26 mouse cellular contexts compared by ENCODE assay signal in genomic region chr3:37552244-37552643, GRCm38 (mm10).
DNase-seq lines count a peak whose midpoint lies in the region; ATAC-seq lines count a peak whose summit lies in the region.
"Had no signal": no experiment of that assay in that cellular context is flagged by ENCODE, and none has a peak within 500 bp of the region (broad histone marks: within the 10 kb centered on the region; RNA-seq: fewer than 3 reads in every experiment).

No protein-coding gene starts in this region.

- peaks cover 94% of the 10 kb centered on the region for H3K4me1 ChIP-seq in erythroblast, embryonic 14.5 days (ENCODE audit: control insufficient read depth)
- H3K4me1 ChIP-seq in liver, embryonic 13.5 days (replicated peaks) = peaks cover 87% of the 10 kb centered on the region
- peaks cover 56% of the 10 kb centered on the region for H3K4me1 ChIP-seq in liver, embryonic 16.5 days (ENCODE audit: control insufficient read depth, low read depth, low read length)
- no peaks in the 10 kb centered on the region for H3K4me1 ChIP-seq in forebrain, embryonic 13.5 days

- peak overlapping the region; percentile 30 for H3K4me2 ChIP-seq in liver, embryonic 13.5 days
- H3K4me2 ChIP-seq in liver, embryonic 16.5 days (ENCODE audit: low read depth, low read length) = peak overlapping the region; percentile 30; the same call in 1 of the 2 replicates
- no peak overlapping the region for H3K4me2 ChIP-seq in forebrain, embryonic 13.5 days
- H3K4me2 ChIP-seq: embryonic facial prominence, embryonic 13.5 days; heart, embryonic 13.5 days; hindbrain, embryonic 14.5 days had no signal

- H3K27ac ChIP-seq in liver, embryonic 13.5 days = peak overlapping the region; percentile 97
- peak overlapping the region; percentile 83 for H3K27ac ChIP-seq in liver, embryonic 16.5 days (ENCODE audit: low read length)
- H3K27ac ChIP-seq in forebrain, embryonic 13.5 days = no peak overlapping the region
- H3K27ac ChIP-seq: embryonic facial prominence, embryonic 10.5 days; embryonic facial prominence, embryonic 13.5 days; heart, adult 2 months; heart, embryonic 10.5 days; heart, embryonic 13.5 days; hindbrain, embryonic 14.5 days; hindbrain, postnatal 0 days had no signal

- no peak for DNase-seq in liver, embryonic 13.5 days
- no peak for DNase-seq in layer of hippocampus, adult 9-10 months (ENCODE audit: low spot score)
- DNase-seq: adrenal gland, postnatal 10 days; cerebellum, adult 11-12 months; cerebellum, adult 8-10 months; cerebellum, postnatal 10 days; cerebellum, postnatal 36 days; embryo, embryonic 11 days; gastrocnemius, postnatal 10 days; gastrocnemius, postnatal 36 days; heart, adult 2 months; heart, postnatal 14 days; heart, postnatal 4 days had no signal

- WGBS in liver, embryonic 13.5 days (ENCODE audit: insufficient replicate concordance) = 25% methylated on average over 3 of the region's 3 CpGs
- WGBS in liver, embryonic 16.5 days (ENCODE audit: insufficient replicate concordance) = 24% methylated on average over 3 of the region's 3 CpGs
- WGBS in forebrain, embryonic 13.5 days = 78% methylated on average over 3 of the region's 3 CpGs

- ATAC-seq in erythroblast, adult 5-6 weeks (replicated peaks; ENCODE audit: low FRiP score, poor library complexity, severe bottlenecking) = no peak
- ATAC-seq in liver, embryonic 13.5 days (ENCODE audit: low read depth) = peak; percentile 52
- ATAC-seq in liver, embryonic 16.5 days (ENCODE audit: low read depth) = peak; percentile 33
- ATAC-seq in forebrain, embryonic 13.5 days = no peak
- no peak for ATAC-seq in megakaryocyte, adult 5-6 weeks (ENCODE audit: poor library complexity, severe bottlenecking)
- ATAC-seq: forebrain, embryonic 16.5 days; hindbrain, postnatal 0 days; Patski had no signal

- no peaks in the 10 kb centered on the region for H3K27me3 ChIP-seq in erythroblast, embryonic 14.5 days (ENCODE audit: control insufficient read depth)
- H3K27me3 ChIP-seq in liver, embryonic 13.5 days = no peaks in the 10 kb centered on the region
- H3K27me3 ChIP-seq in liver, embryonic 16.5 days (ENCODE audit: control insufficient read depth, insufficient read depth, low read depth, low read length) = no peaks in the 10 kb centered on the region
- H3K27me3 ChIP-seq in forebrain, embryonic 13.5 days = no peaks in the 10 kb centered on the region
- H3K27me3 ChIP-seq: embryonic facial prominence, embryonic 13.5 days; heart, embryonic 13.5 days; Patski had no signal

- peaks cover 23% of the 10 kb centered on the region for H3K36me3 ChIP-seq in erythroblast, embryonic 14.5 days (ENCODE audit: control insufficient read depth)
- H3K36me3 ChIP-seq in liver, embryonic 13.5 days = no peaks in the 10 kb centered on the region; the same call in 1 of the 2 replicates
- no peaks in the 10 kb centered on the region for H3K36me3 ChIP-seq in liver, embryonic 16.5 days (ENCODE audit: control insufficient read depth, insufficient read depth)
- H3K36me3 ChIP-seq in forebrain, embryonic 13.5 days (ENCODE audit: poor library complexity, severe bottlenecking) = no peaks in the 10 kb centered on the region
- H3K36me3 ChIP-seq: embryonic facial prominence, embryonic 10.5 days; embryonic facial prominence, embryonic 13.5 days; heart, embryonic 13.5 days had no signal

- H3K9ac ChIP-seq in liver, embryonic 13.5 days = peak overlapping the region; percentile 22; the same call in 1 of the 2 replicates
- peak overlapping the region; percentile 16; the same call in 1 of the 2 replicates for H3K9ac ChIP-seq in liver, embryonic 16.5 days (ENCODE audit: low read depth, low read length)
- no peak overlapping the region for H3K9ac ChIP-seq in forebrain, embryonic 13.5 days
- H3K9ac ChIP-seq: embryonic facial prominence, embryonic 13.5 days; heart, embryonic 13.5 days; hindbrain, embryonic 14.5 days had no signal

- peak overlapping the region; percentile 49 for H3K4me3 ChIP-seq in erythroblast, embryonic 14.5 days (replicated peaks)
- H3K4me3 ChIP-seq in liver, embryonic 13.5 days (replicated peaks) = no peak overlapping the region
- H3K4me3 ChIP-seq in liver, embryonic 16.5 days (ENCODE audit: low read depth, low read length) = no peak overlapping the region
- no peak overlapping the region for H3K4me3 ChIP-seq in forebrain, embryonic 13.5 days
- H3K4me3 ChIP-seq: embryonic facial prominence, embryonic 10.5 days; embryonic facial prominence, embryonic 13.5 days; heart, adult 2 months; heart, embryonic 10.5 days; heart, embryonic 13.5 days had no signal

- no peaks in the 10 kb centered on the region for H3K9me3 ChIP-seq in erythroblast, embryonic 14.5 days (ENCODE audit: control insufficient read depth, low read length)
- H3K9me3 ChIP-seq in liver, embryonic 13.5 days (replicated peaks) = no peaks in the 10 kb centered on the region
- no peaks in the 10 kb centered on the region for H3K9me3 ChIP-seq in liver, embryonic 16.5 days (replicated peaks; ENCODE audit: control insufficient read depth, low read length)
- H3K9me3 ChIP-seq in forebrain, embryonic 13.5 days (replicated peaks) = no peaks in the 10 kb centered on the region
- H3K9me3 ChIP-seq: embryonic facial prominence, embryonic 10.5 days; embryonic facial prominence, embryonic 13.5 days; heart, embryonic 10.5 days; heart, embryonic 13.5 days had no signal

Comparison
In these comparisons a context has a peak if more than half of its experiments do, and no peak if none do; other contexts are left out.
1. ATAC-seq: peak in liver, embryonic 13.5 days (single experiment) and liver, embryonic 16.5 days (single experiment); none in erythroblast, adult 5-6 weeks (single experiment), forebrain, embryonic 13.5 days (single experiment) and megakaryocyte, adult 5-6 weeks (single experiment).